Mouse (Mus musculus) spleen, adult 18-20 months (tissue): ENCODE data around the gene Slc18a3.

Experiments
- DNase-seq, 2 experiments: peaks; one replicate each; pipeline ENCODE4 v3.0.0; 2022; ENCODE audit warnings: mixed read lengths in 2 of 2

The Slc18a3 gene

DNA sequence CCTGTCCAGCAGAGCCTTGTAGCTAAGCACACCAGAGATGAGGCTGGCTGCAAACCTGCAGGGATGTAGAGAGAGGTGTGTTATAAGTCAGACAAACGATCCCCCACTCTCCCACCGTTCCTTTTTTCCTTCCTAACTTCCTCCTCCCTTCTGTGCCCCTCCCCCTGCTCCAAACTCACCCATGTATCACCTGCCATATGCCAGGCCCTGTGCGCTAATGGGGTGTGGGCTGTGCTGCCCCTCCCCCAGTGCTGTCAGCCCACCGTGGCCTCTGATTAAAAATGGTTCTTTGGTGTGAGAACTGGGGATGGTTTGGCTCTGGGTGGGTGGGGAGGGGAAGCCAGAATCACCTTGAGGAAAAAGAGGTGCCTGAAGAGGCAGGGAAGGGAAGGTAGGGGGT is 12.1 kb downstream of the Slc18a3 start:
- no peak for DNase-seq

GRCm38 (mm10) chr14:32446989-32447388 is 17.7 kb downstream of the Slc18a3 start:
- DNase-seq = no peak

GRCm38 (mm10) chr14:32443446-32443845 is 21.2 kb downstream of the Slc18a3 start:
- no peak for DNase-seq

DNA sequence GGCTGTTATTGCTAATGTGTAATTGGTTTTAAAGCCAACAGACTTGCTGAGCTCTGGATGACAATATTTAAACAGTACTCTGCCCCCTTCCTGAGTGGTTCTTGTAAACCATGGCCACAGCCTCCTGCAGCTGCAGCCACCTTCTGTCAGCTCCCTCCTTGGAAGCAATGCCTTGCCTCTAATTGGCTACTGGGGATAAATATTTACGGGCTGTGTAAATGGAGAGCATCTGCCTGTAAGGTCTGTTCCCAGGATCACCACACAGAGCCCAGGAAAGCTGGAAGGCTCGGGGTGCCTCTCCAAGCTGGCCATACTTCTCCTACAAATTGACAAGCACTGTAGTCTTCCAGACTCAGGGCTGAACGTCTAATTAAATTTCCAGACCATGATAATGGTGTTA is 24.9 kb downstream of the Slc18a3 start:
- DNase-seq = no peak

DNA sequence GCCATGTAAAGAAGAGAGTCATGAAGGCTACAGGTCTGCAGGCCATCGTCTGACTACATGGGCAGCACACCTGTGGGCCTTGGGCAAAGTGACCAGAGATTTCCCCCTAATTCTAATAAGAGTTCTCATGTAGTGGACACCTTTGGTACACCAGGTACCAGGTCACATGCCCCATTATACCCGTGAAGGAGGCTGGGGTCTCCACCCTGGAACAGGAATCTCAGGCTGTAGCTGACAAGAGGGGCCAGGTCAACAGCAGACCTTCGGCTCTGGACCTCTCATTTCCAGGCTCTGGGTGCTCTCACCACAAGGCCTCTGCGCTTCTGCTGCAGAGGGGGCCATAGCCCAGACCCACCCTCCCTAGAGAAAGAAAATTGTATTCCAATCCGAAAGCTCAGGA is 25.3 kb downstream of the Slc18a3 start:
- DNase-seq = no peak

DNA sequence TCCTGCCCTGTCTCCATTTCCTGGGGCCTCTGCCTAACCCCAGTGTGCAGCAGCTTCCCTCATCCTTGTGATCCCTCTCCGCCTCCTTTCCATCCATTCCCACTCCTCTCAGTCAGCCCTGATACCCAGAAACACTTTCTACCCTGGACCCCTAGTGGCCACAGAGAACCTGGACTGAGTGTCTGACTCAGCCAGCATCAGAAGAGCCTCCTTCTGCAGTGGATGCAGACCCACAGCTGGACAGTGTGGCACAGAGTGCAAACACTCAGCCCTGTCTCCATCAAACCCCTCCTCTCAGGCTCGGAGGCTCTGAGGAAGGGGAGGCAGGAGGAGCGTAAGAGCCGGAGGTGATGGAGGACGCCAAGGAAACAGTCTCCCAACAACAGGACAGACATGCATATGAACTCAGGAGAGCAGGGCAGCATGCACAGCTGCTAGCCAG is 27.3 kb downstream of the Slc18a3 start:
- DNase-seq = no peak

- DNase-seq = no peak
Measured at GRCm38 (mm10) chr14:32429030-32429602, 35.5 kb downstream of the Slc18a3 start.

DNA sequence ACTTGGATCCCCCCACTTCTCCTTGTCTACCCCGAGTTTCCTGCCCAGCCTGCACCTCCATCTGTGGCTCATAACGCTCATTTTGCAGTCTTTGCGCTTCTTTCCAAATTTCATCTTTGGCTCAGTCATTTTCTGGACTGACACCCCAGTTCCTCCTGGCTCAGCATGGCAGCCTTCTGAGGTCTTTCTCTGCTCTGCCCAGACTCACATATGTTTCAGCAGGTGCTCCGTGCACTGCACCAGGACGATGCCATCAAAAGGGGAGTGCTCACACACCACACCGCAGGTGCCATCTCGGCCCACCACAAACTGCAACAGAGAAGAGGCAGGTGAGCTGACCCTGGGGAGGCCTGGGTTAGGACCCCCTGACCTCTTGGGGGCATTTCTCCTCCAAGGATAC is 40.7 kb downstream of the Slc18a3 start:
- DNase-seq = no peak

GRCm38 (mm10) chr14:32418747-32419146 is 45.9 kb downstream of the Slc18a3 start:
- DNase-seq = no peak
